Mouse (Mus musculus): ENCODE results near the gene Ppat.

- TF ChIP-seq TAL1 (conservative IDR thresholded peaks at IDR 0.05; ENCODE audit: low read depth, low read length) (no peak), CTCF (IDR thresholded peaks at IDR 0.05; ENCODE audit: low read depth, low read length) (no peak)
Observed at GRCm38 (mm10) chr5:76952112-76953040, 998 bp upstream of the Ppat start.
